Mouse (Mus musculus): ENCODE results near the gene Pcdh15. TPM values are rescaled to one million over a fixed set of nuclear protein-coding genes. Genes with fewer than 3 reads are reported as not detected.

The Pcdh15 gene
- total and polyA plus RNA-seq, 2 experiments from 2014 or later: 0.27 to 0.46 TPM

DNA sequence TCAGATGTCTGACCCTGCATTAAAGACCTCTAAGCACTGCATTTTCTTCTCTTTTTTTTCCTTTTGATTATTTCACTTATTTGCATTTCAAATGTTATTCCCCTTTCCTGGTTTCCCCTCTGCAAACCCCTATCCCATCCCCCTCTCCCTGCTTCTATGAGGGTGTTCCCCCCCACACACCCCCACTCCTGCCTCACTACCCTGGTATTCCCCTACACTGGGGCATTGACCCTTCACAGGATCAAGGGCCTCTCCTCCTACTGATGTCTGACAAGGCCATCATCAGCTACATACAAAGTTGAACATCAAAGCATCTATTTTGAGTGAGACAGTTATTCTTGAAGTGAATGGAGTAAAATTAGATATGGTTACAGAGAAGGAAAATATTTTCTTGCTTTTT lies 48.4 kb downstream of the Pcdh15 start:
- no peak for DNase-seq (ENCODE audit: low spot score)
- no peak for ATAC-seq (ENCODE audit: insufficient read depth, low read depth)
- H3K27ac ChIP-seq (ENCODE audit: low read depth): no peak overlapping the region
- H3K27me3 ChIP-seq (ENCODE audit: control insufficient read depth, insufficient read depth, low read length): no peaks in the 10 kb centered on the region
- no peak overlapping the region for H3K4me2 ChIP-seq (ENCODE audit: low read depth, low read length)
- no peaks in the 10 kb centered on the region for H3K36me3 ChIP-seq (replicated peaks; ENCODE audit: control insufficient read depth, insufficient read depth, low read length)
- H3K9ac ChIP-seq (replicated peaks; ENCODE audit: low read depth, low read length): no peak overlapping the region
- TF ChIP-seq CTCF (IDR thresholded peaks at IDR 0.05; ENCODE audit: low read depth): no peak
- H3K9me3 ChIP-seq (replicated peaks; ENCODE audit: control insufficient read depth, low read length): no peaks in the 10 kb centered on the region
- H3K4me3 ChIP-seq (ENCODE audit: low read depth, low read length): no peak overlapping the region
- H3K4me1 ChIP-seq (ENCODE audit: control insufficient read depth, insufficient read depth): no peaks in the 10 kb centered on the region

DNA sequence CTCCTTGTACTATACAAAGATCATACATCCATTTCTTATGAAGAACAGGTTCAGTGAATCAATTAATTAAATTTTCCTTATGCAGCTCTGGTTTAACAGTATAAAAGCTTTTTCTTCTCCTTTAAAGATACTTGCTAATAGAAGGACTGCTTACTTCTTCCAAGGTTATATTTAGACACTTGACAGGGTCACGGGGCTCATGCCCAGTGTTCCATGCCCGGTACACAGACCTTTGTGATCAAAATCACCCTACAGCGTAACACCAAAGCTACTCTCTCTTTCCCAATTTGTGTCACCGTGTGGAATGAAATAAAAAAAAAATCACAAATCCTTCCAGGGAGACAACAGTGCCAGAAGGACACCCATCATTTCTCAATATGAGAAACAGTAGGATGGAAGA lies 48.8 kb downstream of the Pcdh15 start:
- no peak for ATAC-seq (ENCODE audit: insufficient read depth, low read depth)
- Histone ChIP-seq H3K9me3 (replicated peaks; ENCODE audit: control insufficient read depth, low read length) (no peaks in the 10 kb centered on the region), H3K4me3 (ENCODE audit: low read depth, low read length) (no peak overlapping the region), H3K9ac (replicated peaks; ENCODE audit: low read depth, low read length) (no peak overlapping the region), H3K36me3 (replicated peaks; ENCODE audit: control insufficient read depth, insufficient read depth, low read length) (no peaks in the 10 kb centered on the region), H3K4me2 (ENCODE audit: low read depth, low read length) (no peak overlapping the region), H3K27me3 (ENCODE audit: control insufficient read depth, insufficient read depth, low read length) (no peaks in the 10 kb centered on the region), H3K4me1 (ENCODE audit: control insufficient read depth, insufficient read depth) (no peaks in the 10 kb centered on the region), H3K27ac (ENCODE audit: low read depth) (no peak overlapping the region)
- 52% methylated on average over 4 of the region's 4 CpGs for WGBS
- DNase-seq (ENCODE audit: low spot score): no peak
- no peak for TF ChIP-seq CTCF (IDR thresholded peaks at IDR 0.05; ENCODE audit: low read depth)
- no peak for TF ChIP-seq EP300 (IDR thresholded peaks at IDR 0.05; ENCODE audit: low read depth)

DNA sequence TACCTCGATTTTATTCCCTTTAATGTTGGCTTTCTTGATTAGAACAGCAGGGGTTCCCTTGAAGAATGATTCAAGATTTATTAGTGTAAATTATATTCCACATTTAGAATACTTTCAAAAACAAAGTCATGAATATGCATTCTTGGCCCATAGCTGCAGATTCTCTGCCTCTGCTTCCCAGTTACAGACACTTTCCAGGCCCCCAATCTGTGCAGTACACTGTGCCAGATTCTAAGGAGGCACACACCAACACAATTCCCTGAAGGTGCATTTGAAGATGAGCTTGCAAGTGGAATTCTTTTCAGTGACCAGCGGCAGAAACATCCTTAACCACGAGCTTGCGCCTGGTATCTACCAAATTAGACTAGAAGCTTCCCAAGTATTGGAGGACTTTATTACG lies 55.4 kb downstream of the Pcdh15 start:
- Histone ChIP-seq H3K27ac (ENCODE audit: low read depth) (no peak overlapping the region), H3K27me3 (ENCODE audit: control insufficient read depth, insufficient read depth, low read length) (no peaks in the 10 kb centered on the region), H3K4me3 (ENCODE audit: low read depth, low read length) (no peak overlapping the region), H3K9ac (replicated peaks; ENCODE audit: low read depth, low read length) (no peak overlapping the region), H3K4me1 (ENCODE audit: control insufficient read depth, insufficient read depth) (no peaks in the 10 kb centered on the region), H3K4me2 (ENCODE audit: low read depth, low read length) (no peak overlapping the region), H3K36me3 (replicated peaks; ENCODE audit: control insufficient read depth, insufficient read depth, low read length) (no peaks in the 10 kb centered on the region), H3K9me3 (replicated peaks; ENCODE audit: control insufficient read depth, low read length) (0 out of 2 replicates have a peak, but pooled peaks cover 4% of the 10 kb centered on the region)
- no peak for TF ChIP-seq CTCF (IDR thresholded peaks at IDR 0.05; ENCODE audit: low read depth)
- no peak for TF ChIP-seq EP300 (IDR thresholded peaks at IDR 0.05; ENCODE audit: low read depth)
- no peak for ATAC-seq (ENCODE audit: insufficient read depth, low read depth)
- WGBS: 73% methylated on average over 5 of the region's 5 CpGs
- DNase-seq (ENCODE audit: low spot score): no peak

DNA sequence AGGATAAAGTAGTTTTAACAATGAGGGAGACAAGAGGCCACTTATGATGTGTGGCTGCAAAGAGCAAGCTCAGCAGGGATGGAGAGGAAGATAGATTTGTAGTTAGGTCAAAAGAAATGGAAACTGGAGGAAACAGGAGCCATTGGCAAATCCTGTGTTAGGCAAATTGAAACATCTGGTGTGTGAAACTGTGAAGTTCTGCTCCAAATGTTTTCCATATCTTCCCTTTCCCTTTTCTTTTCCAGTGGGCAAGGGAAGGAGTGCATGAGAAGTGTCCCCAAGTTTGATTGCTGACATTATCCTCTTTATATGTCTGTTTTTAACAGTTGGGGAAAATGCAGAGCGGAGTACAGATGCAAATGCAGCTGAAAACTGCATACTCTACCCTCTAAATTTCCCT lies 62.6 kb downstream of the Pcdh15 start:
- H3K4me3 ChIP-seq (ENCODE audit: low read depth, low read length): no peak overlapping the region
- no peak overlapping the region for H3K9ac ChIP-seq (replicated peaks; ENCODE audit: low read depth, low read length)
- no peak for DNase-seq (ENCODE audit: low spot score)
- 57% methylated on average over 1 of the region's 1 CpGs for WGBS
- H3K9me3 ChIP-seq (replicated peaks; ENCODE audit: control insufficient read depth, low read length): 0 out of 2 replicates have a peak, but pooled peaks cover 4% of the 10 kb centered on the region
- H3K4me2 ChIP-seq (ENCODE audit: low read depth, low read length): no peak overlapping the region
- H3K36me3 ChIP-seq (replicated peaks; ENCODE audit: control insufficient read depth, insufficient read depth, low read length): no peaks in the 10 kb centered on the region
- TF ChIP-seq EP300 (IDR thresholded peaks at IDR 0.05; ENCODE audit: low read depth) (no peak), CTCF (IDR thresholded peaks at IDR 0.05; ENCODE audit: low read depth) (no peak)
- ATAC-seq (ENCODE audit: insufficient read depth, low read depth): no peak
- no peaks in the 10 kb centered on the region for H3K27me3 ChIP-seq (ENCODE audit: control insufficient read depth, insufficient read depth, low read length)
- no peaks in the 10 kb centered on the region for H3K4me1 ChIP-seq (ENCODE audit: control insufficient read depth, insufficient read depth)
- H3K27ac ChIP-seq (ENCODE audit: low read depth): no peak overlapping the region

DNA sequence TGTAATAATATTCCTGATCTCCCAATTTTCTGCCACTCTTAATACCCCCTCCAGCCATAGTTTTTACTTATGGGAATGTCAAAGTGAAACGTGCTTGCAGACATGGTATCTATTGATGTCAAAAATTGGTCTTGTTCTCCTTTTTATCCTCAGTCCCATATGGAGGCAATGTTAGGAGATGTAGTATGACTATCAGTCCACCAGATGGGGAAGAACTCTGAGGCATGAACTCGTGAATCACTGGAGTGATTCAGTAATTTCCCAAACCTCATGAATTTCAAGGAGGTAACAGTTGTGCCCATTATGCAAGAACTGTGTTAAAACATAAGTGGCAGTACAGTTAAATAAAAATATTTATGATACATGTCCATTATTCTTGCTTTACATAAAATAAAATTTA lies 116.9 kb downstream of the Pcdh15 start:
- DNase-seq (ENCODE audit: low spot score) (no peak), ATAC-seq (ENCODE audit: insufficient read depth, low read depth) (no peak)
- WGBS: 45% methylated on average over 2 of the region's 2 CpGs
- H3K27ac ChIP-seq (ENCODE audit: low read depth): no peak overlapping the region
- no peak overlapping the region for H3K9ac ChIP-seq (replicated peaks; ENCODE audit: low read depth, low read length)
- TF ChIP-seq CTCF (IDR thresholded peaks at IDR 0.05; ENCODE audit: low read depth) (no peak), EP300 (IDR thresholded peaks at IDR 0.05; ENCODE audit: low read depth) (no peak)
- H3K27me3 ChIP-seq (ENCODE audit: control insufficient read depth, insufficient read depth, low read length): no peaks in the 10 kb centered on the region
- no peaks in the 10 kb centered on the region for H3K9me3 ChIP-seq (replicated peaks; ENCODE audit: control insufficient read depth, low read length)
- H3K36me3 ChIP-seq (replicated peaks; ENCODE audit: control insufficient read depth, insufficient read depth, low read length): no peaks in the 10 kb centered on the region
- no peak overlapping the region for H3K4me3 ChIP-seq (ENCODE audit: low read depth, low read length)
- no peaks in the 10 kb centered on the region for H3K4me1 ChIP-seq (ENCODE audit: control insufficient read depth, insufficient read depth)
- H3K4me2 ChIP-seq (ENCODE audit: low read depth, low read length): no peak overlapping the region

DNA sequence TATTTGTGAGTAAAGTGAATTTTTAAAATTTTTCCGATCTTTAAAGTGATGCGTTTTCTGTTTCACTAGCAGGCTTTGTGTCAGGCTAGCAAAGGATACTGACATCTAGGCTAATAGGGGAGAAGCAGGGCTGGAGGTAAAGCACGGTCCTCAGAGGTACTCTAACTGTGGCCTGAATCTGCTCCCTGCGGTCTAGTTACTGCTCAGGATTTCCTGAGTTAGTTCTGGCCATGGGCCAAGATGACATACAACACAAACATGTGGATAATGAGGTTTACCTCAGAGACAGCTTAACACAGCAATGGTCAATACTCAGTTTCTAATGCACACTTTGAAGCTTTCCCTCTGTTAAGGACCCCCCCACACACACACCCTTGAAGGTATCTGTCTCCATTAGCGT lies 143.2 kb downstream of the Pcdh15 start:
- WGBS: 61% methylated on average over 5 of the region's 5 CpGs
- no peak overlapping the region for H3K27ac ChIP-seq (ENCODE audit: low read depth)
- H3K4me2 ChIP-seq (ENCODE audit: low read depth, low read length): no peak overlapping the region
- H3K9ac ChIP-seq (replicated peaks; ENCODE audit: low read depth, low read length): no peak overlapping the region
- H3K4me3 ChIP-seq (ENCODE audit: low read depth, low read length): no peak overlapping the region
- TF ChIP-seq EP300 (IDR thresholded peaks at IDR 0.05; ENCODE audit: low read depth): no peak
- TF ChIP-seq CTCF (IDR thresholded peaks at IDR 0.05; ENCODE audit: low read depth): no peak
- no peaks in the 10 kb centered on the region for H3K36me3 ChIP-seq (replicated peaks; ENCODE audit: control insufficient read depth, insufficient read depth, low read length)
- no peaks in the 10 kb centered on the region for H3K9me3 ChIP-seq (replicated peaks; ENCODE audit: control insufficient read depth, low read length)
- DNase-seq (ENCODE audit: low spot score): no peak
- H3K4me1 ChIP-seq (ENCODE audit: control insufficient read depth, insufficient read depth): no peaks in the 10 kb centered on the region
- no peak for ATAC-seq (ENCODE audit: insufficient read depth, low read depth)
- no peaks in the 10 kb centered on the region for H3K27me3 ChIP-seq (ENCODE audit: control insufficient read depth, insufficient read depth, low read length)
